Mouse (Mus musculus) kidney, adult 2 months (tissue): Measurements from ENCODE around the gene Clcn1. TPM values are rescaled to one million over a fixed set of nuclear protein-coding genes. Genes with fewer than 3 reads are reported as not detected.

ENCODE experiments used
- DNase-seq: peaks from one replicate; pipeline ENCODE4 v3.0.0; 2021
- H3K27ac ChIP-seq: fragments of 200-500 bp; 2 replicates; pipeline ENCODE4 v1.5.1; 2012; ENCODE audit warnings: low read depth, low read length, control low read depth, inconsistent platforms; ENCODE audit not compliant: insufficient read depth
- H3K27me3 ChIP-seq: fragments of 200-500 bp; replicated peaks from 2 replicates; pipeline ENCODE4 v1.6.1; 2012; ENCODE audit warnings: mild to moderate bottlenecking, moderate library complexity, low read length, inconsistent platforms; ENCODE audit not compliant: control insufficient read depth, insufficient read depth
- H3K36me3 ChIP-seq: fragments of 200-500 bp; 2 replicates; pipeline ENCODE4 v1.6.1; 2012; ENCODE audit warnings: mild to moderate bottlenecking, moderate library complexity, low read length, inconsistent platforms; ENCODE audit not compliant: control insufficient read depth, insufficient read depth
- H3K4me1 ChIP-seq: fragments of 200-500 bp; 2 replicates; pipeline ENCODE4 v1.6.1; 2011; ENCODE audit warnings: low read length; ENCODE audit not compliant: control insufficient read depth, insufficient read depth
- H3K4me3 ChIP-seq: fragments of 200-500 bp; 2 replicates; pipeline ENCODE4 v1.5.1; 2011; ENCODE audit warnings: mild to moderate bottlenecking, low read depth, low read length, control low read depth; ENCODE audit not compliant: insufficient read depth
- CTCF ChIP-seq: fragments of 200-500 bp; conservative IDR thresholded peaks from 2 replicates; pipeline ENCODE4 v1.5.1; 2011; ENCODE audit warnings: low read depth, mild to moderate bottlenecking, control low read depth, low read length, moderate library complexity, mixed read lengths; ENCODE audit not compliant: insufficient read depth, insufficient read length
- POLR2A ChIP-seq: fragments of 200-500 bp; IDR thresholded peaks from one replicate; pipeline ENCODE4 v1.6.1; 2011; ENCODE audit warnings: low read depth, low read length, control low read depth
- WGBS: fragments of 180-500 bp; shearing (Covaris S2); methylation state at CpG from one replicate; pipeline ENCODE4 v1.1.7; 2018; 5-methylcytosine and 5-hydroxymethylcytosine counted together
- polyA plus RNA-seq: library from polyadenylated mRNA; depleted of rRNA; stranded (reverse); fragments of >200 nt; gene quantifications from 2 replicates; pipeline ENCODE4 v1.2.3, GENCODE M21; 2012

Gene Clcn1
- polyA plus RNA-seq, 1 experiment = 0.86 TPM

- 93% methylated on average over 3 of the region's 3 CpGs for WGBS
- Histone ChIP-seq H3K36me3 (no peaks in the 10 kb centered on the region), H3K4me3 (no peak overlapping the region), H3K27ac (no peak overlapping the region), H3K4me1 (no peaks in the 10 kb centered on the region), H3K27me3 (peaks cover 2% of the 10 kb centered on the region; the same call in 1 of the 2 replicates)
- TF ChIP-seq POLR2A (no peak), CTCF (no peak)
- DNase-seq = no peak
These were observed 40.0 kb downstream of the Clcn1 start for GRCm38 (mm10) chr6:42326509-42326908.

- WGBS = 78% methylated on average over 3 of the region's 3 CpGs
- Histone ChIP-seq H3K27me3 (peaks cover 2% of the 10 kb centered on the region; the same call in 1 of the 2 replicates), H3K36me3 (no peaks in the 10 kb centered on the region), H3K4me3 (no peak overlapping the region), H3K4me1 (no peaks in the 10 kb centered on the region), H3K27ac (no peak overlapping the region)
- no peak for DNase-seq
- no peak for TF ChIP-seq POLR2A
- no peak for TF ChIP-seq CTCF
These were observed 42.3 kb downstream of the Clcn1 start for GRCm38 (mm10) chr6:42328757-42329156.

GRCm38 (mm10) chr6:42330216-42330615, 43.7 kb downstream of the Clcn1 start:
- no peaks in the 10 kb centered on the region for H3K36me3 ChIP-seq
- no peaks in the 10 kb centered on the region for H3K4me1 ChIP-seq
- DNase-seq = no peak
- H3K27ac ChIP-seq = no peak overlapping the region
- no peaks in the 10 kb centered on the region for H3K27me3 ChIP-seq
- no peak for TF ChIP-seq CTCF
- TF ChIP-seq POLR2A = no peak
- H3K4me3 ChIP-seq = no peak overlapping the region
- WGBS = 77% methylated on average over 3 of the region's 3 CpGs

GRCm38 (mm10) chr6:42330946-42331345, 44.5 kb downstream of the Clcn1 start:
- peak; percentile 51 for DNase-seq
- H3K4me3 ChIP-seq = no peak overlapping the region
- H3K27me3 ChIP-seq = no peaks in the 10 kb centered on the region
- H3K27ac ChIP-seq = no peak overlapping the region
- no peaks in the 10 kb centered on the region for H3K36me3 ChIP-seq
- TF ChIP-seq CTCF (no peak), POLR2A (no peak)
- H3K4me1 ChIP-seq = no peaks in the 10 kb centered on the region
- 63% methylated on average over 3 of the region's 3 CpGs for WGBS

GRCm38 (mm10) chr6:42339189-42339588, 52.7 kb downstream of the Clcn1 start:
- no peak overlapping the region for H3K4me3 ChIP-seq
- DNase-seq = no peak
- 92% methylated on average over 2 of the region's 2 CpGs for WGBS
- no peaks in the 10 kb centered on the region for H3K4me1 ChIP-seq
- H3K36me3 ChIP-seq = no peaks in the 10 kb centered on the region
- no peak overlapping the region for H3K27ac ChIP-seq
- H3K27me3 ChIP-seq = no peaks in the 10 kb centered on the region
- no peak for TF ChIP-seq CTCF
- TF ChIP-seq POLR2A = no peak

GRCm38 (mm10) chr6:42339981-42340380, 53.5 kb downstream of the Clcn1 start:
- WGBS = 60% methylated on average over 5 of the region's 5 CpGs
- H3K27me3 ChIP-seq = no peaks in the 10 kb centered on the region

GRCm38 (mm10) chr6:42342171-42342570, 55.7 kb downstream of the Clcn1 start:
- Histone ChIP-seq H3K36me3 (no peaks in the 10 kb centered on the region), H3K27ac (no peak overlapping the region), H3K27me3 (no peaks in the 10 kb centered on the region), H3K4me1 (no peaks in the 10 kb centered on the region), H3K4me3 (no peak overlapping the region)
- no peak for TF ChIP-seq POLR2A
- no peak for TF ChIP-seq CTCF
- 68% methylated on average over 1 of the region's 1 CpGs for WGBS
- no peak for DNase-seq

More at GRCm38 (mm10) chr6:42339981-42340380, 53.5 kb downstream of the Clcn1 start:
- DNase-seq = no peak
- Histone ChIP-seq H3K27ac (no peak overlapping the region), H3K4me1 (no peaks in the 10 kb centered on the region), H3K4me3 (no peak overlapping the region), H3K36me3 (no peaks in the 10 kb centered on the region)
- TF ChIP-seq POLR2A (no peak), CTCF (no peak)
